Mouse (Mus musculus) cerebellum, adult 2 months (tissue): ENCODE results near the gene Pdxp. TPM values are rescaled to one million over a fixed set of nuclear protein-coding genes. Genes with fewer than 3 reads are reported as not detected.

Experiments
- DNase-seq, 2 experiments: peaks; one replicate each; pipeline ENCODE4 v3.0.0; 2021
- H3K27ac ChIP-seq: fragments of 200-500 bp; 2 replicates; pipeline ENCODE4 v1.5.1; 2012; ENCODE audit warnings: low read length, control low read depth, inconsistent platforms; ENCODE audit not compliant: insufficient read depth
- H3K27me3 ChIP-seq: fragments of 200-500 bp; 2 replicates; pipeline ENCODE4 v1.6.1; 2012; ENCODE audit warnings: inconsistent platforms, mild to moderate bottlenecking, low read length, moderate library complexity; ENCODE audit not compliant: control insufficient read depth, insufficient read depth
- H3K4me1 ChIP-seq: fragments of 200-500 bp; 2 replicates; pipeline ENCODE4 v1.6.1; 2011; ENCODE audit warnings: low read length; ENCODE audit not compliant: control insufficient read depth, insufficient read depth
- H3K4me3 ChIP-seq: fragments of 200-500 bp; replicated peaks from 2 replicates; pipeline ENCODE3; 2011; ENCODE audit warnings: mild to moderate bottlenecking, low read depth, low read length, control low read depth; ENCODE audit not compliant: insufficient read depth
- CTCF ChIP-seq: fragments of 200-500 bp; IDR thresholded peaks from 2 replicates; pipeline ENCODE4 v1.5.1; 2011; ENCODE audit warnings: low read depth, mild to moderate bottlenecking, control low read depth, low read length, moderate library complexity, borderline replicate concordance; ENCODE audit not compliant: insufficient read depth
- POLR2A ChIP-seq: fragments of 200-500 bp; IDR thresholded peaks from 2 replicates; pipeline ENCODE4 v1.6.1; 2011; ENCODE audit warnings: low read length, control low read depth, borderline replicate concordance; ENCODE audit not compliant: insufficient read depth
- WGBS: fragments of 180-500 bp; shearing (Covaris S2); methylation state at CpG from one replicate; pipeline ENCODE4 v1.1.7; 2018; 5-methylcytosine and 5-hydroxymethylcytosine counted together
- polyA plus RNA-seq: library from polyadenylated mRNA; depleted of rRNA; stranded (reverse); fragments of >200 nt; gene quantifications from 2 replicates; pipeline ENCODE4 v1.2.3, GENCODE M21; 2012

Pdxp gene
- polyA plus RNA-seq, 1 experiment, result 204 TPM

DNA sequence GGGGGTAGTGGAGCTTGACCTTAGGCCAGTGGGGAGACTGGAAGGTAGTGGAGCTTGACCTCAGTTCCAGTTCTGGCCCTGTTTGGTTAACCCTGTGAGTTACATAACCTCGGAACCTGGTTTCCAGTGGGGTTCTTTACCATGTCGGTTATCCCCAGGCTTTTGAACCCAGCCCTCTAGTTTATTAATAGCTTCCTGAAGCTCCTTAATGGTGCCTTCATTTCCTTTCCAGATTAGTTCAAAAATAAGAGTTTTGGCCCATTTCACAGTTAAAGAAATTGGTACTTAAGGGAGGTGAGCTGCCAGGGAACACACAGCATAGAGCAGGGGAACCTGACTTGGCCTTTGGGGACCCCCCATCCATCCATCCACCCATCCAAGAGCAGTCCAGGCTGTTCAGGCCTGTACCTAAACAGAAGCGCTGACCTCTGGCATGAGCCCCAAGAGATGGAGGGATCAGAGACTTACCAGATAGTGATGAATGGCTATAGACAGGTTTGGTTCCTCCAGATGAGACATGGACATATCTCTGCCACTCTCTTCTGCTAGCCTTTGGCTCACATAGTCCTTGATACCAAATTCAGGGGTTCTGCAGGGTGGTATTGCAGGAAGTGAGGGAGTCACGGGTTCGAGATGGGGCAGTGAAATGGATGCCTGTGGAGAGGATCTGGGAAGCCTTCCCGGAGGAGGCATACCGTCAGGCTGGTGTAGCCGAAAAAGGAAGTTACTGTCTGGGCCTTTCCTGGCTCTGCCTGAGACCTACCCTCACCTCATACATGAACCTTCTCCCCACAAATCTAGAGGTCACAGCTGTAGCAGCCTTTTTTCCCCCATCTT lies 1.3 kb downstream of the Pdxp start:
- no peak for TF ChIP-seq CTCF

DNA sequence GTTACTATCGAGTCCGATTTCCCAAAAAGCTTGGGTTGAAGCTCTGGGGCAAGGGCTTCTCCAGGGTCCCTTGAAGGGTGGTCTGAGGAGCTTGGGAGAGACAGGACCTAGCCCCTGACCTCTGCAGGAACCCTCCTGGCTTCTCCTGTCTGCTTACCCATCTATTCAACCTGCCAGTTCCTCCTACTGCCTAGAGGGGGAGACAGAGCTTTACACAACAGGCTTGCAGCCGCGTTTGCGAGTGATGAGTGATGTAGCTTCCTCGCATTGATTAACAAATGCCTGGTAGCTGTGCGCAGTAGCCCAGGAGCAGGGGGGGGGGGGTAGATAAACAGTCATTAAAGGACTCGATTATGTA lies 1.9 kb downstream of the Pdxp start:
- no peaks in the 10 kb centered on the region for H3K27me3 ChIP-seq
- peak; percentile 81 to 87 for DNase-seq
- peak overlapping the region; percentile 98 for H3K4me3 ChIP-seq
- peaks cover 17% of the 10 kb centered on the region for H3K4me1 ChIP-seq
- 7% methylated on average over 8 of the region's 8 CpGs for WGBS
- TF ChIP-seq CTCF, result peak; percentile 98
- TF ChIP-seq POLR2A, result peak; percentile 14; the same call in 1 of the 2 replicates
- peak overlapping the region; percentile 72 for H3K27ac ChIP-seq

More for the DNA sequence above, 1.3 kb downstream of the Pdxp start:
- peaks cover 17% of the 10 kb centered on the region for H3K4me1 ChIP-seq
- no peaks in the 10 kb centered on the region for H3K27me3 ChIP-seq
- peak; percentile 42 to 62 for DNase-seq
- WGBS, result 11% methylated on average over 8 of the region's 8 CpGs
- peak overlapping the region; percentile 98 for H3K4me3 ChIP-seq
- peak overlapping the region; percentile 72 for H3K27ac ChIP-seq

DNA sequence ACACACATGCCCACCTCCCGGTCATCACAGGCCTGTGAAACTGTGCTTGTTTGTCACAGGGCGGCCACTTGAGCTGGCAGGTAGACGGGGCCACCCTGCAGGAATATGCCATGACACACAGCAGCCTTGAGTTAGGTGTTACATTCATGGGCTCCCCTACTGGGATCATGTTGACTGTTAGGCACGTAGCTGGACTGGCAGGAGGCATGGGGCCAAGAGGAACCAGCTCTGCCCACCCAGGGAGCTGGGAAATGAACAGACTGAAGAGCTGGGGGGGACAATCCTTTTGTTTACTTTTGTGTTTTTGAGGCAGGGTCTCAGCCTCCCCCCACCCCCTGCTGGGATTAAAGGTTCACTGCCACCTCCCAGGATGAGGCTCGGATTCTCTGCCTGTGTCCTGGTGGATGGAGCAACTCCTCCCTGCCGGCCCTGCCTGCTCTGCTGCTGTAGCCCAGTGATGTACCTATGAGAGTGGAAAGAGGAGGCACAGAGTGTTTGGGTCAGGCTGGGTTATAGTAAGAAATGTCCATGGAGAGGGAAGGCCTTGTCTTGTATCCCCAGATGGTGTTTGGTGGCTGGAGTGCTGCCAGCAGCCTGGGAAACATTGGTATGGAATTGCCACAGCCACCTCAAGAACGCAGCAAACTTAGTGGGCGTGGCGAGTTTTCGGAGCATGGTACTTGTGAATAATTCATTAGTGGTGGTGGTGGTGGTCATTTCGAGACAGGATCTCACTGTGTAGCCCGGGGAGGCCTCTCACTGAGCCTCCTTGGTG lies 2.5 kb downstream of the Pdxp start:
- Histone ChIP-seq H3K4me1 (peaks cover 17% of the 10 kb centered on the region), H3K27ac (peak overlapping the region; percentile 37), H3K4me3 (peak overlapping the region; percentile 98), H3K27me3 (no peaks in the 10 kb centered on the region)
- DNase-seq, result peak; percentile 64 to 70
- WGBS, result 12% methylated on average over 12 of the region's 12 CpGs
- TF ChIP-seq POLR2A (no peak), CTCF (no peak)

DNA sequence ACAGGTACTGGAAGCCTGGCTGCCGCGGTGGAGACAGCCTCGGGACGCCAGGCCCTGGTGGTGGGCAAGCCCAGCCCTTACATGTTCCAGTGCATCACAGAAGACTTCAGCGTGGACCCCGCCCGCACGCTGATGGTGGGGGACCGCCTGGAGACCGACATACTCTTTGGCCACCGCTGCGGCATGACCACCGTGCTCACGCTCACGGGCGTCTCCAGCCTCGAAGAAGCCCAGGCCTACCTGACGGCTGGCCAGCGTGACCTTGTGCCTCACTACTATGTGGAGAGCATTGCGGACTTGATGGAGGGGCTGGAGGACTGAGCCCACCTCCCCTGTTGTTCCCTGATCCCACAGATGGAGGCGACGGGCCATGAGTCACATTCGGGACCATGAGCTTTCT lies 4.4 kb downstream of the Pdxp start:
- no peak for DNase-seq
- Histone ChIP-seq H3K4me1 (peaks cover 17% of the 10 kb centered on the region), H3K4me3 (no peak overlapping the region), H3K27me3 (no peaks in the 10 kb centered on the region), H3K27ac (no peak overlapping the region)
- TF ChIP-seq POLR2A (no peak), CTCF (no peak)
- WGBS, result 84% methylated on average over 23 of the region's 23 CpGs

DNA sequence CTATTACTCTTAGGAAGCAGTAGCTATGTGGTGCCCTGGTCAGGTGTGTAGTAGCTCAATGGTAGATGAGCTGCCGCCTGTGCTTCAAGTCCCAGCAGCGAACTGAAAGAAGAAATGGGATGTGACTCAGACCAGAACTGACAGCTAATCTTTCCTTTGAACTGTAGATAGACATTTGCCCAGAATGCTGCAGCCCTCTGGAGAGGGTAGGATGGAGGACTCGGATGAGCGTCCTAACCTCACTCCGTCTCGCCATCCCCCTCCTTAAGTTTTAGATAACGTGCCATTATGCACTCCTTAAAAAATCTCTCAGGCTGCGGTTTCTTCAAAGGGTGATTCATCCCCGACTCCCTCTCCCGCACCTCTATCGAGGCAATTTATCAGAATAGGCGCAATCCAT lies 6.2 kb downstream of the Pdxp start:
- Histone ChIP-seq H3K4me1 (peaks cover 17% of the 10 kb centered on the region), H3K4me3 (no peak overlapping the region), H3K27ac (no peak overlapping the region), H3K27me3 (no peaks in the 10 kb centered on the region)
- DNase-seq, result no peak
- WGBS, result 86% methylated on average over 12 of the region's 12 CpGs
- no peak for TF ChIP-seq CTCF
- TF ChIP-seq POLR2A, result no peak

DNA sequence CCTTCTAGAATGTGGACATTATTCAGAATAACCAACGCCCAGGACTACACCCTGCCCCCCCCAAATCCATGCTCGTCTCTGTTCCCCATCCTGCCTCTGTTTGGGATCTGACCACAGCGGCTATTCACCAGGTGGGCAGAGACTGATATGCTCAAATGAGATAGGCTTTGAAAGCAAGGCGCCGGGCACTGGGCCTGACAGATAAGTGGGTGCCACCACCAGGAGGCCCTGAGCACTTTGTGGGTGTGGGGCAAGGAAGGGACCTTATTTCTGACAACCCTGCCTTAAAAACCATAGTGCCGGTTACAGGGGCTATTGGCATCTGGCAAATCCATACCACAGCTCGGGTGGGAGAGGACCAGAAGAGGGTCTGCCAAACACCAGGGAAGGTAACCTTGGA lies 9.0 kb downstream of the Pdxp start:
- TF ChIP-seq CTCF (no peak), POLR2A (no peak)
- H3K27ac ChIP-seq, result no peak overlapping the region
- peaks cover 30% of the 10 kb centered on the region for H3K4me1 ChIP-seq
- no peak for DNase-seq
- 92% methylated on average over 7 of the region's 7 CpGs for WGBS
- no peaks in the 10 kb centered on the region for H3K27me3 ChIP-seq
- H3K4me3 ChIP-seq, result no peak overlapping the region

DNA sequence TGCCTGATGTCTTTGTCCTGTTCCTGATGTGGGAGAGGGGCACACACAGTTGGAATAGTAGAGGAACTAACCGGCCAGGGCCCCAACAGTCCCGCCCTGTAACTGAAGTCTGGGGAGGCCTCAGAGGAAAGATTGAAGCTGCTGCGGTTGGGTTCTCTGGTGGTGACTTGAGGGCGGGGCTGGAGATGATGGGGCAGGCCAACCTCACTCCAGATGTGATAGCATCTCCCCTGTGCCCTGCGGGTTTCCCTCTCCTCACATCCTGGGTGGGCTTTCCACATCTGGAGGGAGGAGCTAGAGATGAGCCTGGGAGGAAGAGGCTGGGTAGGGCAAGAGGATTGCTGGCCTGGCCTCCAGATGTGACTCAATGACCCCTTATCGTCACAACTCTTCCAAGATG lies 9.9 kb downstream of the Pdxp start:
- 87% methylated on average over 6 of the region's 6 CpGs for WGBS

DNA sequence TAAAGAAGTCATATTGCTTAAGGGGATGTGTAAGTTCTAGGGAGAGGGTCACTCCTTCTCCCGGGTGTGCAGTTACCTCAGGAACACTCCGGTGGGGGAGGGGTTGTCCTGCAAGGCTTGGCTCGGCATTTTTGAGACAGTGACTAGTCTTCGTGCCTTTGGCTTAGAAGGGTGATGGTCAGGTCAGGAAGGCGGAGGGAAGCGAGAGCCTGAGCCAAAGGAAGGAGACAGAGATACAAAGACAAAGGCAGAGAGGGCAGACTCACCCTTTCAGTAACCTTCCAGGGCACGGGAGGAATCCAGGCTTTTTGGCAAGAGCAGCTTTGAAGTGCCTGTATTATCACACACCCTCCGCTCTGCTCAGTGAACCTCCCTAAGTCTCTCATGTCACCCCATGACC lies 11.4 kb downstream of the Pdxp start:
- Histone ChIP-seq H3K4me1 (peaks cover 25% of the 10 kb centered on the region), H3K27ac (no peak overlapping the region), H3K27me3 (no peaks in the 10 kb centered on the region), H3K4me3 (no peak overlapping the region)
- TF ChIP-seq POLR2A (no peak), CTCF (no peak)
- DNase-seq, result no peak
- 58% methylated on average over 8 of the region's 8 CpGs for WGBS

More for the DNA sequence above, 9.9 kb downstream of the Pdxp start:
- no peaks in the 10 kb centered on the region for H3K27me3 ChIP-seq
- H3K4me3 ChIP-seq, result no peak overlapping the region
- DNase-seq, result no peak
- peaks cover 25% of the 10 kb centered on the region for H3K4me1 ChIP-seq
- H3K27ac ChIP-seq, result no peak overlapping the region
- TF ChIP-seq POLR2A, result no peak
